Mouse (Mus musculus): ENCODE measurements around the gene Stab2. TPM values are rescaled to one million over a fixed set of nuclear protein-coding genes. Genes with fewer than 3 reads are reported as not detected.

The Stab2 gene
- polyA plus RNA-seq (2017; shearing (Covaris generic)): not detected

DNA sequence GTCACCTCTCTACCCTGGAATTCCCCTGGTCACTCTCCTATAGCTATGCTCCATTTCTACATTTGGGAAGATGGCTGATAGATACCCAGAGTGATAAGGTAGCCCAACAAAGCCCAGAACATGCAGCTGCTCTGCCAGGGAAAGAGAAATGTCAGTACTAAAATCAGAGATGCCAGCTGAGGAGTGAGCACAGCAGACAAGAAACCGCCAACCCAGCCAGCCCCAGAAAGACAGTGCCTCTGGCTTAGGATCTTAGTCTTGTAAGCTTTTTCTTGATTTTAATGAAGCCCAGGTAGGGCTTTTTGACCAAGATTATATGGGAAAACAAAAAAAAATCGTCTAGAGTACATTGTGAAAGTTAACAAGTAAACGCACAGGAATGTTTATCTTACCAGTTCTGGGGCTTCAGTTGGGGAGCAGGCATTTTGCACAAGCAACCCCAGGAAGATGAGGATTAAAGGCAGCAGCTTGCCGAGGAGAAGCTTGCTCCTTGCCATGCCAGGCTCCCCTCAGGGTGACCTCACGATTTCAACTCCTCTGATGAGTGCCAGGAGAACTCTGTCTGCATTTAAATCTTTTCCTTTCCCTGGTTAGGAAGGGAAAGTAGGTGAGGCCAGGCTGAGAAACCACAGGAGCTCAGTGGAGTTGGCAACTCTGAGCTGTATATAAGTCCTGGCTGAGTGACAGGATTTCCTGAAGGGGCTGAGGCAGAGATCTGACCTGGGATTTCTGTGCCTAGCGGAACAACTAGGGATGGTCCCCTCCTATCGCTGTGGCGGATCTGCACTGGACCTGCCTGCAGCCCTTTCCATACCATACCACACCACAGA is at the start of gene Stab2:
Gene Stab2 (minus strand): TSS at position 641 of the 830 bp plus-strand sequence.

Other genes starting within 250 kb of the Stab2 start
- gene Gm49358, start 244.1 kb downstream of the Stab2 start, polyA plus RNA-seq (2017; shearing (Covaris generic)): 0.71 TPM
- gene Nt5dc3, start 229.0 kb downstream of the Stab2 start, polyA plus RNA-seq (2017; shearing (Covaris generic)): 2.8 TPM
- not detected for gene 1700113H08Rik, start 50.0 kb upstream of the Stab2 start, polyA plus RNA-seq (2017; shearing (Covaris generic))